Mouse (Mus musculus) stomach, adult 2 months (tissue): Measurements from ENCODE around the gene Nrxn2. TPM values are rescaled to one million over a fixed set of nuclear protein-coding genes. Genes with fewer than 3 reads are reported as not detected.

ENCODE experiments used
- polyA plus RNA-seq: library from polyadenylated mRNA; depleted of rRNA; stranded (reverse); fragments of >200 nt; gene quantifications from 2 replicates; pipeline ENCODE4 v1.2.3, GENCODE M21; 2012; rRNA removed

Gene Nrxn2
- polyA plus RNA-seq: 1.6 and 3.9 TPM in 2 replicates

DNA sequence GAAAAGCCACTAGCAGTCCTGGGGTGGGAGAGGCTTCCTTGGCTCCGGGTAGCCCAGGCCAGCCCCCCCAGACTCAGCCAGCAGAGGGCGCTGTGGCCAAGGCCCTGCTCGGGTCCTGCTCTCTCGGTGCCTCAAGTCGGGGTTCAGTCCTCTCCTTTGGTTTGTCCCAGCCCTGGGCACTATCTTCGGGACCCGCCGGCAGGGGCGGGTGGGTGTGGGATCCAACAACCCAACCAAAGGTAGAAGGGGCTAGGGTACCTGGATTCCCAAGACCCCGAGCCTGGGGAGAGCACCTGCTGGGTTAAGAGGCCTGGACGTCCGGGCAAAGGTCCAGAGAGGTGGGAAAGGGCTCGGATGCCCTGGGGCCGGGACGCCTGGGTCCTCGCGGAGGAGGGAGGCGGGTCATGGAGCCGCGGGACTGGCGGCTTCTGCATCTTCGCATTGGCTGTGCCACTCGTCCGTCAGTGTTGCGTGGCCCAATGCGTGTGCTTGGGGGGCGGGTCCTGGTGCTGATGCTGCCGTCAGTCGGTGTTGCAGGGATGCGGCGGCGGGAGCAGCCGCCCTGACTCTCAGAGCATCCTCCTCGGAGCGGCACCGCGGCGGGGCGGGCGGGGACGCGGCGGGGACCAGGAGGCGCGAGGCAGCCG, at the start of gene Nrxn2:
Gene Nrxn2 (plus strand): TSS at position 499 of the 647 bp plus-strand sequence.

DNA sequence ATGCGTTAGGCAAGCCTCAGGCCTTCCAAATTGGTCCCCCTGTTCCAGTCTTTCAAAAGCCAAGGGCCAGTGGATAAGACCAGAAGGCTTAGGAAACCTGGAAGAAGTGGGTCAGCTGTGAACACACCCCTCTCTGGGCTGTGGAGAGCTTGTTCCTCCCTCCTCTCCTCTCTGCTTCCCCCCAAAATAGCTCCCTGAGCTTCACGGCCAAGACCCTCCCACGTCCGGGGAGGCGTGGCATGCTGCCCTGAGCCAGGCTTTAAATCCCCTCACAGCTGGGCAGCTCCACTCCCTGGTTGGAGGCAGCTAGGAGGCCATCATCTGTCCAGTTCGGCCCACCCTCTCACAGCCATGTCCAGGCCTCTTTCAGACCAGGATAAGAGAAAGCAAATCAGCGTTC, 34.4 kb upstream of the Nrxn2 start, which contains the start of gene Pygm:
Gene Pygm (plus strand): TSS at position 272 of the 400 bp plus-strand sequence.

DNA sequence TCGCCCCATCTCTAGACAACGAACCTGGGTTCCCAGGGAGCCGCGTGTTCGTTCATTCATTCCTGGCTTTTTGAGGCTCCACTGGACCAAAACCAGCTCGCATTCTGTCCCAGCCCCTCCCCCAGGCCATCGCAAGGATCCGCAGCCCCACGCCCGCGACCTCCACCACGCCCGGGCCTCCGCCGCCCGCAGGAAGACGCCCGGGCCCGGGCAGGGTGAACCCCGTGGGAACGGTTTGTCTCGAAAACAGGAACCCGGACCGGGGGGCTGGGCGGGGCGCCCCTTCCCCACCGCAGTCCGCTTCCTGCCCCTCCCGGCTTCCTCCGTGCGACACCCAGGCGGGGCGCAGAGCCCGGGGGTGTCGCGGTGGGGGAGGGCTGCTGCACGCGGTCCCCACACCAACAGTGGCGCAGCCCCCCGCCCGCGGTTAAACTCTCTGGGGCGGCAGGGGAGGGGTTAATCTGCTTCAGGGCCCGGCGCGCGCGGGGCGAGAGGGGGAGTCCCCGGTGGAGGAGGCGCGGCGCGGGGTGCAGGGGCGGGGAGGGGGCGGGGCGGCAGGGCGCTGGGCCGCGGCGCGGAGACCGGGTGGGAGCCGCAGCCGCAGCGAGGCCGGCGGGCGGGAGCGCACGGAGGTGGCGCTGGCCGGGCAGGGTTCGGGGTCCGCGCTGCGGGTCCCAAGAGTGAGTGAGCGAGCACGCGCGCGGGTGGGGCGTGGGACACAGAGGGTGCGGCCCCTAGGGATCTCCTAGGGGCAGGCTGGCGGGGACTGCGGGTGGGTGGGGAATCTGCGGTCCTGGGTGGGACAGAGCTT, 19.0 kb upstream of the Nrxn2 start, which contains the start of gene Rasgrp2:
Gene Rasgrp2 (plus strand): TSS at position 56 of the 811 bp plus-strand sequence.

DNA sequence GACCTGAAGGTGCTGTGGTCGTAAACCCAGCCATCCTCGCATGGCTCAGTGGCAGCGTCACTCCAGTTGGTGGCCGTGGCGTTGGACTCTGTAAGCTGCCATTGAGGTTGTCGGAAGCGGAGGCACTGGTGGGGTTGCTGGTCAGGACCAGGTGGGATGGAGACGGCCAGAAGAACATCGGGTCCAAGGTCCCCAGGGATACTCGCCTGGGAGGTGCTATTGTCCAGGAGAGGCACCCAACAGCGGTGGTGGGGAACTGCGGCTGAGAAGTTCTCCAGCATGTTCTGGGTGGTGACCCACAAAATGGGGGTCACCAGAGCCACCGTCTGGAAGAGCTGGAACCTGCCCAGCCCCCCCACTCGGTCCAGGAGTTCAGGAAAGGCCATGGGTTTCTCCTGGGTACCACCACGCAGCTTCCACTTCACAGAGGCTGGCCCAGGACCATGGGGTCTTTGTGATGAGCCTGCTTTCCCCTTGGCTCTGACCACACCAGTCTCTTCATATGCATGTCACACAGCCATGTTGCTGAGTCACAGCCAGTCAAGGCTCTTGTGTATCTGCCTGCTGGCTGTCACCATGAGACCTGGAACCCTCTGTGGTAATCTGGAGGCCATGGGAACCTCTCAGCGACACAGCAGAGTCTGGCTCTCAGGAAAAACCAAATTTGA, 124.0 kb downstream of the Nrxn2 start, which contains the start of gene Slc22a12:
Gene Slc22a12 (minus strand): TSS at position 666 of the 668 bp plus-strand sequence.

Other genes with a start within 250 kb of the Nrxn2 start
- not detected in 2 replicates for gene Majin, start 234.3 kb upstream of the Nrxn2 start, polyA plus RNA-seq
- gene Gpha2, start 192.4 kb upstream of the Nrxn2 start, polyA plus RNA-seq: 0.50 and 1.0 TPM in 2 replicates
- 47.1 and 114 TPM in 2 replicates for gene Ppp2r5b, start 182.9 kb upstream of the Nrxn2 start, polyA plus RNA-seq
- 48.8 and 62.8 TPM in 2 replicates for gene Atg2a, start 177.1 kb upstream of the Nrxn2 start, polyA plus RNA-seq
- 152 and 233 TPM in 2 replicates for gene Ehd1, start 142.0 kb upstream of the Nrxn2 start, polyA plus RNA-seq
- gene Cdc42bpg, start 112.3 kb upstream of the Nrxn2 start, polyA plus RNA-seq: 28.3 and 31.9 TPM in 2 replicates
- 24.3 and 27.1 TPM in 2 replicates for gene Men1, start 83.8 kb upstream of the Nrxn2 start, polyA plus RNA-seq
- gene Map4k2, start 77.6 kb upstream of the Nrxn2 start, polyA plus RNA-seq: 45.1 and 53.0 TPM in 2 replicates
- gene Sf1, start 55.0 kb upstream of the Nrxn2 start, polyA plus RNA-seq: 89.7 and 109 TPM in 2 replicates
- gene Pygm, start 34.3 kb upstream of the Nrxn2 start, polyA plus RNA-seq: 25.5 and 39.7 TPM in 2 replicates
- 40.2 and 44.5 TPM in 2 replicates for gene Rasgrp2, start 19.4 kb upstream of the Nrxn2 start, polyA plus RNA-seq
- gene Slc22a12, start 124.3 kb downstream of the Nrxn2 start, polyA plus RNA-seq: 0.17 TPM in 1 of 2 replicates, not detected in the other